Mouse (Mus musculus) hindbrain, embryonic 14.5 days (tissue): ENCODE measurements around the gene Traf1. TPM values are rescaled to one million over a fixed set of nuclear protein-coding genes. Genes with fewer than 3 reads are reported as not detected.
A peak's percentile ranks its signal among the peaks of the same experiment; 100 is the strongest.

Experiments used
- ATAC-seq: fragments of 200-750 bp; cut with Nextera tagmentation; 2 replicates; pipeline ENCODE4 v1.8.0; 2017; ENCODE audit warnings: moderate number of reproducible peaks, mild to moderate bottlenecking, moderate TSS enrichment, moderate library complexity; ENCODE audit not compliant: low FRiP score
- DNase-seq: peaks from one replicate; pipeline ENCODE4 v3.0.0-alpha.2; 2015; ENCODE audit warnings: low spot score
- H3K27ac ChIP-seq: fragments of 300-500 bp; sonication (generic); 2 replicates; pipeline ENCODE4 v1.5.1; 2014; ENCODE audit warnings: mild to moderate bottlenecking, moderate library complexity
- H3K27me3 ChIP-seq: fragments of 300-500 bp; sonication (generic); 2 replicates; pipeline ENCODE4 v1.6.1; 2014; ENCODE audit warnings: mild to moderate bottlenecking, low read length, mixed read lengths; ENCODE audit not compliant: control insufficient read depth, insufficient read depth
- H3K36me3 ChIP-seq: fragments of 300-500 bp; sonication (generic); replicated peaks from 2 replicates; pipeline ENCODE4 v1.6.1; 2014; ENCODE audit not compliant: control insufficient read depth, insufficient read depth
- H3K4me1 ChIP-seq: fragments of 300-500 bp; sonication (generic); replicated peaks from 2 replicates; pipeline ENCODE4 v1.6.1; 2014; ENCODE audit warnings: antibody characterized with exemption, low read length, mixed read lengths; ENCODE audit not compliant: control insufficient read depth, insufficient read depth
- H3K4me2 ChIP-seq: fragments of 300-500 bp; sonication (generic); replicated peaks from 2 replicates; pipeline ENCODE4 v1.6.1; 2014; ENCODE audit warnings: mild to moderate bottlenecking, moderate library complexity
- H3K4me3 ChIP-seq: fragments of 300-500 bp; sonication (generic); replicated peaks from 2 replicates; pipeline ENCODE4 v1.5.1; 2014; ENCODE audit warnings: mild to moderate bottlenecking, low read length
- H3K9ac ChIP-seq: fragments of 300-500 bp; sonication (generic); 2 replicates; pipeline ENCODE4 v1.6.1; 2014
- H3K9me3 ChIP-seq: fragments of 300-500 bp; sonication (generic); 2 replicates; pipeline ENCODE4 v1.6.1; 2016; ENCODE audit warnings: low read length; ENCODE audit not compliant: control insufficient read depth
- WGBS: fragments of 180-500 bp; shearing (Covaris S2); extraction: QIAGEN DNeasy Blood & Tissue Kit; methylation state at CpG from one replicate; pipeline ENCODE4 v1.1.7; 2014; 5-methylcytosine and 5-hydroxymethylcytosine counted together
- polyA plus RNA-seq: library from polyadenylated mRNA; unstranded; fragments of >200 nt; fragmentation: Nextera tagmentation; extraction: Ambion mirVana; gene quantifications from 2 replicates; pipeline ENCODE4 v1.2.1, GENCODE M21; 2014

The Traf1 gene
- 1.2 and 2.0 TPM in 2 replicates for polyA plus RNA-seq

- H3K4me2 ChIP-seq: peak within 1 kb of the TSS; percentile 39
- H3K36me3 ChIP-seq: no peaks in the 10 kb centered on the region
- DNase-seq (no peak), ATAC-seq (no peak)
- no peak within 1 kb of the TSS for H3K27ac ChIP-seq
- H3K9ac ChIP-seq: peak within 1 kb of the TSS; percentile 28; the same call in 1 of the 2 replicates
- no peaks in the 10 kb centered on the region for H3K27me3 ChIP-seq
- 24% methylated on average over 20 of the region's 20 CpGs for WGBS
- peak within 1 kb of the TSS; percentile 11; the same call in 1 of the 2 replicates for H3K4me3 ChIP-seq
- H3K9me3 ChIP-seq: no peaks in the 10 kb centered on the region
- H3K4me1 ChIP-seq: no peaks in the 10 kb centered on the region
Observed at GRCm38 (mm10) chr2:34961481-34962036, at the start of gene Traf1. Gene Traf1 (minus strand): TSS chr2:34961772.

GRCm38 (mm10) chr2:34998956-34999355 is 37.4 kb upstream of the Traf1 start:
- ATAC-seq (no peak), DNase-seq (no peak)
- Histone ChIP-seq H3K27me3 (no peaks in the 10 kb centered on the region), H3K4me2 (no peak overlapping the region), H3K4me3 (no peak overlapping the region), H3K9ac (no peak overlapping the region), H3K36me3 (no peaks in the 10 kb centered on the region), H3K4me1 (peaks cover 3% of the 10 kb centered on the region), H3K27ac (no peak overlapping the region), H3K9me3 (no peaks in the 10 kb centered on the region)
- WGBS: 78% methylated on average over 9 of the region's 9 CpGs

- Histone ChIP-seq H3K9me3 (no peaks in the 10 kb centered on the region), H3K4me2 (no peak overlapping the region), H3K27ac (no peak overlapping the region), H3K36me3 (no peaks in the 10 kb centered on the region), H3K27me3 (no peaks in the 10 kb centered on the region), H3K9ac (no peak overlapping the region), H3K4me3 (no peak overlapping the region), H3K4me1 (peaks cover 17% of the 10 kb centered on the region)
- no peak for DNase-seq
- no peak for ATAC-seq
- WGBS: 89% methylated on average over 5 of the region's 5 CpGs
Observed at GRCm38 (mm10) chr2:34996506-34996905, 34.9 kb upstream of the Traf1 start.

GRCm38 (mm10) chr2:34993696-34994356 is 32.3 kb upstream of the Traf1 start:
- H3K4me2 ChIP-seq: peak overlapping the region; percentile 29
- H3K27me3 ChIP-seq: no peaks in the 10 kb centered on the region
- DNase-seq: peak; percentile 33
- peak; percentile 51; the same call in 1 of the 2 replicates for ATAC-seq
- H3K4me3 ChIP-seq: no peak overlapping the region
- no peaks in the 10 kb centered on the region for H3K36me3 ChIP-seq
- H3K9me3 ChIP-seq: no peaks in the 10 kb centered on the region
- H3K9ac ChIP-seq: no peak overlapping the region
- WGBS: 55% methylated on average over 5 of the region's 5 CpGs
- H3K4me1 ChIP-seq: peaks cover 17% of the 10 kb centered on the region
- peak overlapping the region; percentile 82 for H3K27ac ChIP-seq

GRCm38 (mm10) chr2:34992729-34993695 is 31.4 kb upstream of the Traf1 start:
- H3K27ac ChIP-seq: peak overlapping the region; percentile 82
- DNase-seq (peak; percentile 75), ATAC-seq (peak; percentile 77; the same call in 1 of the 2 replicates)
- no peak overlapping the region for H3K4me3 ChIP-seq
- H3K9ac ChIP-seq: no peak overlapping the region; the same call in 1 of the 2 replicates
- H3K4me1 ChIP-seq: peaks cover 17% of the 10 kb centered on the region
- peak overlapping the region; percentile 29 for H3K4me2 ChIP-seq
- no peaks in the 10 kb centered on the region for H3K27me3 ChIP-seq
- no peaks in the 10 kb centered on the region for H3K36me3 ChIP-seq
- WGBS: 5% methylated on average over 9 of the region's 9 CpGs
- H3K9me3 ChIP-seq: no peaks in the 10 kb centered on the region

GRCm38 (mm10) chr2:34991966-34992365 is 30.4 kb upstream of the Traf1 start:
- H3K4me1 ChIP-seq: peaks cover 17% of the 10 kb centered on the region
- no peaks in the 10 kb centered on the region for H3K9me3 ChIP-seq
- no peak overlapping the region for H3K4me2 ChIP-seq
- no peak overlapping the region for H3K9ac ChIP-seq
- H3K4me3 ChIP-seq: no peak overlapping the region
- no peak for ATAC-seq
- no peak overlapping the region for H3K27ac ChIP-seq
- H3K27me3 ChIP-seq: no peaks in the 10 kb centered on the region
- no peak for DNase-seq
- no peaks in the 10 kb centered on the region for H3K36me3 ChIP-seq
- 69% methylated on average over 3 of the region's 3 CpGs for WGBS

- Histone ChIP-seq H3K9ac (no peak overlapping the region), H3K4me3 (no peak overlapping the region), H3K27me3 (no peaks in the 10 kb centered on the region), H3K4me1 (peaks cover 17% of the 10 kb centered on the region), H3K36me3 (no peaks in the 10 kb centered on the region), H3K4me2 (no peak overlapping the region), H3K9me3 (no peaks in the 10 kb centered on the region), H3K27ac (no peak overlapping the region)
- 85% methylated on average over 1 of the region's 1 CpGs for WGBS
- no peak for DNase-seq
- no peak for ATAC-seq
Observed at GRCm38 (mm10) chr2:34989749-34990148, 28.2 kb upstream of the Traf1 start.

GRCm38 (mm10) chr2:34987595-34987994 is 26.0 kb upstream of the Traf1 start:
- Histone ChIP-seq H3K27ac (no peak overlapping the region), H3K9me3 (no peaks in the 10 kb centered on the region), H3K4me1 (peaks cover 10% of the 10 kb centered on the region), H3K9ac (no peak overlapping the region), H3K4me2 (no peak overlapping the region), H3K27me3 (no peaks in the 10 kb centered on the region), H3K36me3 (no peaks in the 10 kb centered on the region), H3K4me3 (no peak overlapping the region)
- WGBS: 87% methylated on average over 1 of the region's 1 CpGs
- ATAC-seq: no peak
- DNase-seq: no peak

GRCm38 (mm10) chr2:34984885-34985284 is 23.3 kb upstream of the Traf1 start:
- Histone ChIP-seq H3K4me3 (no peak overlapping the region), H3K27me3 (no peaks in the 10 kb centered on the region), H3K4me1 (peaks cover 16% of the 10 kb centered on the region), H3K4me2 (no peak overlapping the region), H3K9ac (no peak overlapping the region), H3K9me3 (no peaks in the 10 kb centered on the region), H3K36me3 (no peaks in the 10 kb centered on the region), H3K27ac (no peak overlapping the region)
- ATAC-seq: no peak
- DNase-seq: no peak
- 77% methylated on average over 8 of the region's 8 CpGs for WGBS
